Mouse (Mus musculus): ENCODE data around the gene Dusp12.

Gene Dusp12

GRCm38 (mm10) chr1:170898413-170899075 lies 13.2 kb upstream of the Dusp12 start:
- in situ Hi-C loops (cut with MboI, MseI): loop anchor here (5.0 to 25.0 kb wide), 2 partner anchors 94 to 364 kb away; partner anchors contain the start of genes Adamts4 (in 1 of the 2), B4galt3 (in 1 of the 2) and Ndufs2 (in 1 of the 2)

GRCm38 (mm10) chr1:170896651-170897281 lies 11.4 kb upstream of the Dusp12 start:
- in situ Hi-C loops (cut with MboI, MseI): loop anchor here (5.0 to 25.0 kb wide), 2 partner anchors 96 to 366 kb away; partner anchors contain the start of genes Adamts4 (in 1 of the 2), B4galt3 (in 1 of the 2) and Ndufs2 (in 1 of the 2)

GRCm38 (mm10) chr1:170894603-170895602 lies 9.6 kb upstream of the Dusp12 start:
- in situ Hi-C loops (cut with MboI, MseI): loop anchor here (5.0 to 25.0 kb wide), 2 partner anchors 97 to 367 kb away; partner anchors contain the start of genes Adamts4 (in 1 of the 2), B4galt3 (in 1 of the 2) and Ndufs2 (in 1 of the 2)

- in situ Hi-C loops (cut with MboI, MseI): loop anchor here in 1 of 2 experiments (25.0 kb wide), 1 partner anchor 370 kb away; the partner anchor contains the start of genes Adamts4, B4galt3 and Ndufs2
Measured at GRCm38 (mm10) chr1:170892279-170892678, 6.9 kb upstream of the Dusp12 start.

DNA sequence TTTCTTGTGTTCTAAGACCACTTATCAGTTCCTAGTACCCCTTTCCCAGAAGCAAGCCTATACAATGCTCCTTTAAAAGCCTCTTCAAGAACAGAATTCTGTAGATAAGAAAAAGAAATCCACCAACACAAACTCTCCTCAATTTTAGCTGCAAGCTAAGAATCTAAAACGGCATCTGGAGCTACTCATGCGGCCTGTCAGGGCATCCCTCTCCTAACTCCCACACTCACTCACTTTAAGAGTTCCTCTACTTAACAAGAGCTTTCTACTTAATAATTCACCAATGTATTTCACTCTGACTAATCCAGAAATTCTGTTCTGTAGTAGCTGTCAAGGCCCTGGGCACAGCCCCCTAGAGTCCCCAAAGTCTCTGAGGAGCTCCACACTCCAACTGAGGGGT lies 6.3 kb upstream of the Dusp12 start:
- in situ Hi-C loops (cut with MboI, MseI): loop anchor here in 1 of 2 experiments (25.0 kb wide), 1 partner anchor 371 kb away; the partner anchor contains the start of genes Adamts4, B4galt3 and Ndufs2

DNA sequence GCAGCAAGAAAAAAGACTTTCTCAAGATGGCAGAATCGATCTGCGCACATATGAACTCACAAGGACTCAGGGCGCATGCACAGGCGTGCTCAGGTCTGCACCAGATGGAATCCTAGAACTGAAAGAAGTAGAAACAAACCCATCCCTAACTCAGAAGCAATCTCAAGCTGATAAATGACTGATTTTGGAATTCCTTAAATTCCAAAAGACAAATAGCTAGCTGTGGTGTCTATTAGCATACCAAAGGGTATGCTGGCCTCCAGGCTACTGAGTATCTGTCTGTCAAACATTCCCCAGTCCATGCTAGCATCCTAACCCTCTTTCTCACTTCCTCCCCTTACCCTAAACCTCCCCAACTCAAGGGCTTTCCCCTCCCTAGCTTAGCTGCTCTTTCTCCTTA lies 4.0 kb upstream of the Dusp12 start:
- in situ Hi-C loops (cut with MboI, MseI): loop anchor here in 1 of 2 experiments (25.0 kb wide), 1 partner anchor 373 kb away; the partner anchor contains the start of genes Adamts4, B4galt3 and Ndufs2

DNA sequence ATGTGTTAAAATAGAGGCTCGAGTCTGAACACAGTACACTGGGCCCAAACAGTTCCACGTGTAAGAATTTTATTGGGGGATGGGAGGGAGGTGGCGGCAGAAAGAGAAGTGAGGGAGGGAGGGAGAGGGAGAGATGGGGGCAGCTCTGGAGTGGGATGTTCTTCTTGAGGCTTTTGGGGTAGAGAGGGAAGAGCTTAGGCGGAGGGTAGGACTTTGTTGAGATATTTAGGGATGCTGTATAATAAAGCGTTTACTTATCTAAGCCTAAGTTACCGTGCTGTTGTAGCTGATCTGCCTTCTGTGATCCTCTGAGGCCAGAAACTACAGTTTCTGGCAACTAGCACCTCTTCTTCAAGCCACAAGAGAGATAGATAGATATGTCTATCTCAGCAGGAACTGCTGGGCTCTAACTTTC lies 711 bp upstream of the Dusp12 start:
- in situ Hi-C loops (cut with MboI, MseI): loop anchor here in 1 of 2 experiments (25.0 kb wide), 1 partner anchor 376 kb away; the partner anchor contains the start of genes Adamts4, B4galt3 and Ndufs2

- in situ Hi-C loops (cut with MboI, MseI): loop anchor here in 1 of 2 experiments (25.0 kb wide), 1 partner anchor 378 kb away; the partner anchor contains the start of genes Adamts4, B4galt3 and Ndufs2
Measured at GRCm38 (mm10) chr1:170884390-170884789, 950 bp downstream of the Dusp12 start.

- in situ Hi-C loops (cut with MboI, MseI): loop anchor here in 1 of 2 experiments (25.0 kb wide), 1 partner anchor 379 kb away; the partner anchor contains the start of genes Adamts4, B4galt3 and Ndufs2
Measured at GRCm38 (mm10) chr1:170882915-170883485, 2.3 kb downstream of the Dusp12 start.

GRCm38 (mm10) chr1:170876906-170877305 lies 8.4 kb downstream of the Dusp12 start:
- in situ Hi-C loops (cut with MboI, MseI): loop anchor here in 1 of 2 experiments (25.0 kb wide), 1 partner anchor 385 kb away; the partner anchor contains the start of genes Adamts4, B4galt3 and Ndufs2

DNA sequence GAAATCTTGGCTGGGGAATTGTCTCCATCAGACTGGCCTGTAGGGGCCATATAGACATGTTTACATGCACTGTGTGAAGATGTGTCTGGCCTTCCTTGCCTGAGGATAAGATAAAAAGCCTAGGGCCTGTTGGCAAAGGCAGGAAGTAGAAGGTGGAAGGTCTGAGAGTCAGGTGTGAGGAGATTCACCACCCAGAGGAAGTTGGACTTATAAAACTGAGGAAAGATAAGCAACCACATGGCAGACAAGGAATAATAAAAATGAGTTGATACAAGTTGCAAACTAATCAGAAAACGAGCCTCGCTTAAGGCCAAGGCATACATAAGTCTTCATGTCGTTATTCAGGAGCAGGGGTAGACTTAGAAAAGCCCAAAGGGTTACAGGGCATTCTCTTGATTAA lies 9.7 kb downstream of the Dusp12 start:
- in situ Hi-C loops (cut with MboI, MseI): loop anchor here in 1 of 2 experiments (25.0 kb wide), 1 partner anchor 387 kb away; the partner anchor contains the start of genes Adamts4, B4galt3 and Ndufs2

DNA sequence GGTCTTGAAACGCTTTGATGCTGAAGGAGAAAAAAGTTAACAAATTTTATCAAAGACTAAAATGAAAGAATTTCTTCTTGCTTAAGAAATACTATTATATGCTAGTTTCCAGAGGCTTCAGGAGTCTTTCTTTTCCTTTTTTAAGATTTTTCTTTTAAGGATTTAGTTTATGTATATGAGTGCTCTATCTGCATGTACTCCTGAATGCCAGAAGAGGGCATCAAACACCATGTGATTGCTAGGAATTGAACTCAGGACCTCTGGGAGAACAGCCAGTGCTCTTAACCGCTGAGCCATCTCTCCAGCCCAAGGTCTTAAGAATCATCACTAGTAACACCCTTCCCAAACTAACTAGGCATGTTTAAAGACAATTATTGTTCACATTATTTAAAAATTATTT lies 13.4 kb downstream of the Dusp12 start:
- in situ Hi-C loops (cut with MboI, MseI): loop anchor here (25.0 kb wide), 2 partner anchors 660 to 1640 kb away; partner anchors contain the start of genes Cfap45 (in 1 of the 2), Tagln2 (in 1 of the 2) and Uhmk1 (in 1 of the 2)

DNA sequence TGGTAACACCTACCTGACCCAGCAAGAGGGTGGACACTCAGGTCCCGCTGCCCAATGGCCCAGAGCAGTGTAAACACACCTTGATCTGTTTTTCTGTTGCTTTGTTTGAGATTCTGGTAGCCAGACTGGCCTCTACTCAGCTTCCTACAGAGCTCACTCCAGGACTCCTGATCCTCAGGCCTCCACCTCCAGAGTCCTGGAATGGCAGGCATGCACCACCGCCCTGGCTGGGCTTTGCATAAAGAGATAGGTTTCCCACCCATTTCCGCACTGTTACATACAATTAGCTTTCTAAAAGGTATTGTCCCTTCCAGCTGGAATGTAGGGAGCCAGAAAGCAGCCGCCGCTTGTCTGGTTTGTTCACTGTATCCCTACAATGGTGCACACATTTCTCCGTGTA lies 13.9 kb downstream of the Dusp12 start:
- in situ Hi-C loops (cut with MboI, MseI): loop anchor here (25.0 kb wide), 2 partner anchors 659 to 1641 kb away; partner anchors contain the start of genes Cfap45 (in 1 of the 2), Tagln2 (in 1 of the 2) and Uhmk1 (in 1 of the 2)

DNA sequence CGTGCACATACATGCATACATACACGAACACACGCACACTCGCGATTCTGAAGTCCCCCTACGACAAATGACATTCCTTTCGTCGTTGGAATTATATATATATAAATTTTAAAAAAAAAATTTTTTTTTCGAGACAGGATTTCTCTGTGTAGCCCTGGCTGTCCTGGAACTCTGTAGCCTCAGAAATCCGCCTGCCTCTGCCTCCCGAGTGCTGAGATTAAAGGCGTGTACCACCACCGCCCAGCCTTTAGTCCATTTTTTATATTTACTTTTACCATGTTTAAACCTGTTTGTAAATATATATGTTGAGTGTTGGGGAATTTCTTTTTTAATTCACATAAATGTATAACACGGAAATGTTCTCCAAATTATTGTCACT lies 16.4 kb downstream of the Dusp12 start:
- in situ Hi-C loops (cut with MboI, MseI): loop anchor here (25.0 kb wide), 2 partner anchors 657 to 1643 kb away; partner anchors contain the start of genes Cfap45 (in 1 of the 2), Tagln2 (in 1 of the 2) and Uhmk1 (in 1 of the 2)

GRCm38 (mm10) chr1:170868107-170868904 lies 17.0 kb downstream of the Dusp12 start:
- in situ Hi-C loops (cut with MboI, MseI): loop anchor here (25.0 kb wide), 2 partner anchors 656 to 1644 kb away; partner anchors contain the start of genes Cfap45 (in 1 of the 2), Tagln2 (in 1 of the 2) and Uhmk1 (in 1 of the 2)

GRCm38 (mm10) chr1:170867691-170868105 lies 17.6 kb downstream of the Dusp12 start, which contains the start of gene Atf6:
Atf6 (minus strand) TSS chr1:170867771.
- in situ Hi-C loops (cut with MboI, MseI): loop anchor here (25.0 kb wide), 2 partner anchors 655 to 1645 kb away; partner anchors contain the start of genes Cfap45 (in 1 of the 2), Tagln2 (in 1 of the 2) and Uhmk1 (in 1 of the 2)

GRCm38 (mm10) chr1:170866992-170867690 lies 18.2 kb downstream of the Dusp12 start:
- in situ Hi-C loops (cut with MboI, MseI): loop anchor here (25.0 kb wide), 2 partner anchors 655 to 1645 kb away; partner anchors contain the start of genes Cfap45 (in 1 of the 2), Tagln2 (in 1 of the 2) and Uhmk1 (in 1 of the 2)
